Mouse (Mus musculus) limb, embryonic 15.5 days (tissue): ENCODE results near the gene Laptm5. TPM values are rescaled to one million over a fixed set of nuclear protein-coding genes. Genes with fewer than 3 reads are reported as not detected.

Source experiments
- ATAC-seq: fragments of 200-750 bp; cut with Nextera tagmentation; 2 replicates; pipeline ENCODE4 v1.8.0; 2017; ENCODE audit warnings: low read depth, moderate TSS enrichment; ENCODE audit not compliant: insufficient number of reproducible peaks, low FRiP score, low TSS enrichment
- H3K27ac ChIP-seq: fragments of 300-500 bp; sonication (generic); 2 replicates; pipeline ENCODE4 v1.5.1; 2015; ENCODE audit warnings: moderate library complexity, mild to moderate bottlenecking, inconsistent platforms
- H3K27me3 ChIP-seq: fragments of 300-500 bp; sonication (generic); 2 replicates; pipeline ENCODE4 v1.6.1; 2015; ENCODE audit warnings: inconsistent platforms
- H3K36me3 ChIP-seq: fragments of 300-500 bp; sonication (generic); 2 replicates; pipeline ENCODE4 v1.6.1; 2015; ENCODE audit warnings: inconsistent platforms
- H3K4me1 ChIP-seq: fragments of 300-500 bp; sonication (generic); 2 replicates; pipeline ENCODE4 v1.6.1; 2015; ENCODE audit warnings: inconsistent platforms
- H3K4me2 ChIP-seq: fragments of 300-500 bp; sonication (generic); 2 replicates; pipeline ENCODE4 v1.6.1; 2015; ENCODE audit warnings: mild to moderate bottlenecking, inconsistent platforms
- H3K4me3 ChIP-seq: fragments of 300-500 bp; sonication (generic); 2 replicates; pipeline ENCODE4 v1.5.1; 2015; ENCODE audit warnings: mild to moderate bottlenecking, inconsistent platforms
- H3K9ac ChIP-seq: fragments of 300-500 bp; sonication (generic); 2 replicates; pipeline ENCODE4 v1.6.1; 2015; ENCODE audit warnings: inconsistent platforms
- H3K9me3 ChIP-seq: fragments of 300-500 bp; sonication (generic); 2 replicates; pipeline ENCODE4 v1.6.1; 2016; ENCODE audit warnings: inconsistent platforms
- WGBS: fragments of 180-500 bp; shearing (Covaris S2); methylation state at CpG from one replicate; pipeline ENCODE4 v1.1.7; 2015; 5-methylcytosine and 5-hydroxymethylcytosine counted together
- polyA plus RNA-seq: library from polyadenylated mRNA; unstranded; fragments of >200 nt; fragmentation: Nextera tagmentation; extraction: Ambion mirVana; gene quantifications from 2 replicates; pipeline ENCODE4 v1.2.1, GENCODE M21; 2015

The Laptm5 gene
- polyA plus RNA-seq, 1 experiment from 2014 or later: 59.7 TPM

DNA sequence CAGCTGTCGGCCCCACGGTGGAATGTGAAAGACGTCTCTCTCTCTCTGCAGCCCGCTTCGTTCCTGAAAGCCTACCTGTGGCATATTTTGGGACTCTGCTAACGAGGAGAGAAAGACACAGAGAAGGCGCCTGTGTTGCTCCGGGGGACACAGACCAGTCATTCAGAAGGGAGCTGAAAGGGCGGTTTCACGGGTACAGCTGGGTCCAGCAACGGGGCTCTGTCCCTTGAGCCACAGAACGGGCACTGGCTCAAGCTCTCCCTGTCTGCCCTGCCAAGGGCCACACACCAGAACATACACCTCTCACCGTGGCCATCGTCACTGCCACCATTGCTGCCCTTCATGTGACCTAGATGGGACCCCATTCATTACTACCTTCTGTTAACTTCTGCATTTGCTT is 29.7 kb downstream of the Laptm5 start:
- Histone ChIP-seq H3K4me1 (peaks cover 29% of the 10 kb centered on the region), H3K4me2 (no peak overlapping the region), H3K4me3 (no peak overlapping the region), H3K36me3 (no peaks in the 10 kb centered on the region), H3K27me3 (peaks cover 6% of the 10 kb centered on the region; the same call in 1 of the 2 replicates), H3K9me3 (no peaks in the 10 kb centered on the region), H3K9ac (no peak overlapping the region), H3K27ac (peak overlapping the region; percentile 57; the same call in 1 of the 2 replicates)
- WGBS: 28% methylated on average over 14 of the region's 14 CpGs
- peak; percentile 21; the same call in 1 of the 2 replicates for ATAC-seq

DNA sequence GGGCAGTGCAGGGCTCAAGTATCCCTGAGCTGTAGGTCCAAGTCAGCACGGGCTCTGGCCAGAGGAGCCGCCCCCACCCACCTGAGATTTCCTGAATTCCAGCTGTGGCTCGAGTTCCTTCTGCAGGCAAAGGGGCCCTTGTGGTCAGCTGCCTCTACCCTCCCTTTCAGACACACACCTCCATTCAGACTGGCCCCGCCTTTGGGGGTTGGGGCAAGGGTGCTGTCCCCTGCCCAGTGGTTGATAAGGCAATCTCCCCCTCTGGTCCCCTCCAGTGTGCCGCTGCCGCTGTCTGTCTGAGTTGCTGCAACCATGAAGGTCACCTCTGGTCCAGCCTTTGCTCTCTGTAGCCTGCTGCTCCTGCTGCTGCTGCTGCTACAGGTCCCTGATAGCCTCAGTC is 31.2 kb downstream of the Laptm5 start, which contains the start of gene Matn1:
Matn1 (plus strand) TSS at position 274 of the 400 bp plus-strand sequence.
- Histone ChIP-seq H3K36me3 (no peaks in the 10 kb centered on the region), H3K4me2 (peak within 1 kb of the TSS; percentile 26), H3K27me3 (peaks cover 6% of the 10 kb centered on the region; the same call in 1 of the 2 replicates), H3K9ac (no peak within 1 kb of the TSS), H3K27ac (peak within 1 kb of the TSS; percentile 12; the same call in 1 of the 2 replicates), H3K4me1 (peaks cover 21% of the 10 kb centered on the region), H3K4me3 (peak within 1 kb of the TSS; percentile 31), H3K9me3 (no peaks in the 10 kb centered on the region)
- WGBS: 37% methylated on average over 6 of the region's 6 CpGs
- ATAC-seq: peak; percentile 60

DNA sequence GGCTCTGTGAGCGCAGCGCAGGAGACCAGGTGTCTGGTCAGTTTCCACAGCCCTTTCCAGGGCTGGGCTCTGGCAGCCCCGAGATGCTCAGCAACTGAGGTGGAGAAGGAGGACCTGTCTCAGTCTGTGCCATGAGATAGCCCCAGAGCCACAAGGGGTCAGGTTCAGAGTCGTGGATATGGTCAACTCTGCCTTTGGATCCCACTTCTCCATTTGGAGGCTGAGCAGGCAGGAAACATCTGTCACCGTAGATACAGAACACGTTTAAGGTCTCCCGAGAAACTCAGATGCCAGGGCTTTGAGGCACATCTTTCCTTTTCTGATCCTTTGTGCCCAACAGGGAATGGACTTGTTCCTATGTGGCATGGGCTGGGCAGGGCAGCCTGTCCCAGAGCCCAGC is 31.9 kb downstream of the Laptm5 start:
- 68% methylated on average over 7 of the region's 7 CpGs for WGBS

DNA sequence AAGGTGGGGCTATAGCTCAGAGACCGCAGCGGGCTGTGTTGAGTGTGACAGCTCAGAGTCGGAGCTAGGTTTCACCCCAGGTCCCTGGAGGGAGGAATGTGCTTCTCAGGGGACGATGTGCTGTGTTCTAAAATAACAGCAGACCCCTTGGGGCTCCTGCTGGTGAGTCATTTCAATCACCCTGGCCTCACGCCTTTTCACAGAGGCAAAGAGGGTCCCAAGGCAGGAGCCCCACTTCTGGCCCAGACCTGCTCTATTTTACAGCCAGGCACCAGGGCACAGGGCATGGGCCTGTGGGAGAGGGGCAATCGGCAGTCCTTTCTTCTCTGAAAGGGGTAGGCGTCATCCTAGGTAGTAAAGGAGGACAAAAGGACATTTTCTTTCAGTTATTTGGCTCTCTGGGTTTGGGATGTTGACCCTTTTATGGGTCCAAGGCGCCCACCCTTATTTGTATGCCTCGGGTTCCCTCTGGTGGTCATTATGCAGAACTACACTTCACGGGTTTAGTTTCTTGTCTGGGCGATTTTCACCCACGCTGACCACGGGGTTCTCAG is 34.2 kb downstream of the Laptm5 start:
- no peaks in the 10 kb centered on the region for H3K9me3 ChIP-seq
- no peaks in the 10 kb centered on the region for H3K36me3 ChIP-seq
- H3K27ac ChIP-seq: no peak overlapping the region
- H3K4me1 ChIP-seq: peaks cover 10% of the 10 kb centered on the region
- H3K27me3 ChIP-seq: peaks cover 7% of the 10 kb centered on the region; the same call in 1 of the 2 replicates
- peak overlapping the region; percentile 26; the same call in 1 of the 2 replicates for H3K4me2 ChIP-seq
- ATAC-seq: no peak
- no peak overlapping the region for H3K9ac ChIP-seq
- H3K4me3 ChIP-seq: peak overlapping the region; percentile 31
- WGBS: 22% methylated on average over 13 of the region's 13 CpGs

More for the DNA sequence above, 31.9 kb downstream of the Laptm5 start:
- Histone ChIP-seq H3K27me3 (peaks cover 4% of the 10 kb centered on the region; the same call in 1 of the 2 replicates), H3K4me2 (peak overlapping the region; percentile 26; the same call in 1 of the 2 replicates), H3K9ac (no peak overlapping the region), H3K36me3 (no peaks in the 10 kb centered on the region), H3K9me3 (no peaks in the 10 kb centered on the region), H3K27ac (no peak overlapping the region), H3K4me1 (peaks cover 16% of the 10 kb centered on the region), H3K4me3 (peak overlapping the region; percentile 31)
- no peak for ATAC-seq

DNA sequence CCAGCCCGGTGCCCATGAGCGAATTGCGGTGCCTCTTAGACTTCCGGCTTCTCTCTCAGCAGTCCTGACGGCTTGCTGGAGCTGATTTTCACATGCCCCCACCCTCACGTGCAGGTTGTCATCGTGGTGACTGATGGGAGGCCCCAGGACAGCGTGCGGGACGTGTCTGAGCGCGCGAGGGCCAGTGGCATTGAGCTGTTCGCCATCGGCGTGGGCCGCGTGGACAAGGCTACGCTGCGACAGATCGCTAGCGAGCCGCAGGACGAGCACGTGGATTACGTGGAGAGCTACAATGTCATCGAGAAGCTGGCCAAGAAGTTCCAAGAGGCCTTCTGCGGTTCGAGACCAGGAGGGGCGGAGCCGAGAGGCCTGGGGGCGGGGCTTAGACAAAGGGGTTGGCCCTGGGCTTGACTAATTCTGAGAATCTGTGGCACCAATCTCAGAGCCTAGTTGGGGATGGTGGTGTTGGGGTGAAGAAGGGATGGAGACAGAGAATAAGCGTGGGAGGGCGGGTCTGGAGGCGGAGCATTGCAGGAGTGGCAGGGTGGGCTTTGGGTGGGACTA is 37.0 kb downstream of the Laptm5 start:
- Histone ChIP-seq H3K4me3 (no peak overlapping the region), H3K27me3 (0 out of 2 replicates have a peak, but pooled peaks cover 5% of the 10 kb centered on the region), H3K36me3 (no peaks in the 10 kb centered on the region), H3K9ac (no peak overlapping the region), H3K4me2 (no peak overlapping the region), H3K4me1 (0 out of 2 replicates have a peak, but pooled peaks cover 8% of the 10 kb centered on the region), H3K27ac (no peak overlapping the region), H3K9me3 (no peaks in the 10 kb centered on the region)
- no peak for ATAC-seq
- 79% methylated on average over 35 of the region's 35 CpGs for WGBS

DNA sequence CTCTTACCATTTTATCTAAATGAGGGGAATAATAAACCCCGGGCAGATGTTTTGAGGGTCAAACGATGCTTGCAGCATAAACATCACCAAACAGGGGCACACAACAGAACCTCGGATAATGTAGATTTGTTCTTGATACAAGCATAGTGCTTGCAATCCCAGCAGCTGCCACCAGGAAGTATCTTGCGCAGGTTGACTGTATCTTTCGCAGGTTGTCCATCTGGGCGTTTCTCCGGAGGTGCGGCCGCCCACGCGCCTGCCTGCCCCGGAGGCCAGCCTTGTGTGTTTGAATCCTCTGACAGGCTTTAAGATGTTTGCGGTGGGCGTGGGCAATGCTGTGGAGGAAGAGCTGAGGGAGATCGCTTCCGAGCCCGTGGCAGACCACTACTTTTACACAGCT is 39.6 kb downstream of the Laptm5 start:
- H3K27me3 ChIP-seq: 0 out of 2 replicates have a peak, but pooled peaks cover 5% of the 10 kb centered on the region
- 37% methylated on average over 17 of the region's 17 CpGs for WGBS
- H3K4me3 ChIP-seq: no peak overlapping the region
- no peak overlapping the region for H3K4me2 ChIP-seq
- H3K36me3 ChIP-seq: no peaks in the 10 kb centered on the region
- no peak overlapping the region for H3K27ac ChIP-seq
- H3K4me1 ChIP-seq: 0 out of 2 replicates have a peak, but pooled peaks cover 8% of the 10 kb centered on the region
- no peak overlapping the region for H3K9ac ChIP-seq
- no peaks in the 10 kb centered on the region for H3K9me3 ChIP-seq
- no peak for ATAC-seq

DNA sequence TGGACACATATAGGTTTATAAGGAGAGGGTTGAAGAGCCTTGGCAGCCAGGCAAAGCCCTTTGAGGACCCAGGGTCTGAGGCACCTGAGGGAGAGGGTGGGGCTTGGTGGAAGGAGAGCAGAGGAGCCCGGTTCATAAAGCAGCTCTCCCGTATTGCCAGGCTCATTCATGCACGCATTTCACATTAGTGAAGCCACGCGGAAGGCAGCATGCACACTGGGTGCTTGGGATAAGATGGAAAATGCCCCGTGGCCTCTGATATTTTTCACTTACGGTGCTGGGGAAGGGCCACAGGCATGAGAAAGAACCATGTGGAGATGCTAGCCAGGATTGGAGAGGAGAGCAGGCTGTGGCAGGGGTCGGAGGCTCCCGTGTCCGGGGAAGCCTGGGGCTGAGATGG is 44.2 kb downstream of the Laptm5 start:
- Histone ChIP-seq H3K36me3 (no peaks in the 10 kb centered on the region), H3K9ac (no peak overlapping the region), H3K4me1 (0 out of 2 replicates have a peak, but pooled peaks cover 5% of the 10 kb centered on the region), H3K27me3 (peaks cover 5% of the 10 kb centered on the region; the same call in 1 of the 2 replicates), H3K4me2 (no peak overlapping the region), H3K9me3 (no peaks in the 10 kb centered on the region), H3K27ac (no peak overlapping the region; the same call in 1 of the 2 replicates), H3K4me3 (no peak overlapping the region)
- no peak for ATAC-seq
- WGBS: 74% methylated on average over 10 of the region's 10 CpGs

DNA sequence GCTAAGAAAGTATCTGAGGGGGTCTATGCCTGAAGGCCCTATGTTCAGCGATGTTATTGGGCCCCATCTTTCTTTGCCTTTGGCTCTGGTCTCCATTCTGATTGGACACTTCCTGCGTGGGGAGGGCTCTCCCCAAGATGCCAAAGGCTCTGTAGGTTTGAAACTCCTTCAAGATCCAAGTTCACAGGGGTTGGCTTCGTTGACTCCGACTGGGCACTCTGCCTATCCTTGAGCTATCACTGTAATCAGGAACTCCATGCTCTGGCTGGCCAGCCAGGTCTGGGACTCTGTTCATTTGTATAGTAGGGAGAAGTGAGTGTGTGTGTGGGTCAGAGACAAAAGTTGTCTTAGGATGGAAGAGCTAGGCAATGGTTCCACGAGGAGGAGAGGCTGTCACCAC is 45.9 kb downstream of the Laptm5 start:
- H3K4me2 ChIP-seq: no peak overlapping the region
- H3K36me3 ChIP-seq: no peaks in the 10 kb centered on the region
- WGBS: 61% methylated on average over 5 of the region's 5 CpGs
- no peaks in the 10 kb centered on the region for H3K4me1 ChIP-seq
- no peak overlapping the region for H3K9ac ChIP-seq
- no peak for ATAC-seq
- no peak overlapping the region for H3K27ac ChIP-seq
- no peaks in the 10 kb centered on the region for H3K9me3 ChIP-seq
- peaks cover 4% of the 10 kb centered on the region; the same call in 1 of the 2 replicates for H3K27me3 ChIP-seq
- H3K4me3 ChIP-seq: no peak overlapping the region

DNA sequence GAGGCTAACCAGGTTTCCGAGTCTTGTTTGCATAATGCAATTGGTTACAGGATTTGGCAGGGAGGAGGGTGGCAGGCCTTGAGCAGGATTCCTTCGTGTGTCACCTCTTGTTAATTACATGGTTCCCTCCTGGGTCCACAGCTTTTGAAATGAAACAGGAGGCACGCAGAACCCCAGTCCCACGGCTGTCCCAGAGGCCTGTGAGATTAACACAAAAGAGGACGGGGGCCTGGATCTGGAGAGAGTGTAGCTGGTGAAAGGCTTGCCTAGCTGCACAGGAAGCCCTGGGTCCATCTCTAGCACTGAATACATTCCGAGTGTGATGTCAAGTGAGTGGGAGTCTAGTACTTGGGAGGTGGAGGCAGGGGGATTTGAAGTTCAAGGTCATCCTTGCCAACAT is 46.8 kb downstream of the Laptm5 start:
- ATAC-seq: no peak
- H3K4me3 ChIP-seq: no peak overlapping the region
- no peak overlapping the region for H3K27ac ChIP-seq
- no peaks in the 10 kb centered on the region for H3K36me3 ChIP-seq
- WGBS: 52% methylated on average over 6 of the region's 6 CpGs
- no peaks in the 10 kb centered on the region for H3K4me1 ChIP-seq
- H3K27me3 ChIP-seq: peaks cover 4% of the 10 kb centered on the region; the same call in 1 of the 2 replicates
- H3K9me3 ChIP-seq: no peaks in the 10 kb centered on the region
- H3K4me2 ChIP-seq: no peak overlapping the region
- H3K9ac ChIP-seq: no peak overlapping the region

DNA sequence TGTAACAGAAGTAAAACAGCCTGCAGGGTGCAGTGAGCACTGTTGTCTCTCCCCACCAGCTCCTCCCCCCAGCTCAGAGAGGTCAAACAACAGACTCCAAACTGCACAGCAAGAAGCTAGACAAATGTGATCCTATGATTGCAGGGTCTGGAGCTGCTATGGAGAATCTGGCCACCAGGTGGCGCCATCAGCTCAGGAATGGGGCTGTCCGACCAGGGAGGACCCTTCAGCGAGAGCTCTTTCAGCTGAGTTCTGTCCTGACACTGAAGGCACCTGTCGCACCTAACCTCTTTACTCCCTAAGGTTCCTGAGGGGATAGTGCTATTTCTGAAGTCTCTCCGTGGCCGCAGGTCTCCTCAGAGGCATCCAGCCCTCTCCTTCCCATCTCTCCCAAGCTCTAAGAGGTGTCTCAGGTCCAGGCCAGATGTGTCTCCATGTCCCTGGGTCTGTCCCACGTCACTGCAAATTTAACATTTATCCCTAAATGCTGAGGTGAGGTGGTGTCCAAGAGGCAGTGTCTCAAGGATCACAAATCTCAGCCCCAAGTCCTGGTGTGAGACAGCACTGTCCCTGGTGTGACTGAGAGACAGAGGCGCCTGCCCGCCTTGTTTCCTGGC is 47.3 kb downstream of the Laptm5 start:
- no peaks in the 10 kb centered on the region for H3K9me3 ChIP-seq
- H3K4me2 ChIP-seq: no peak overlapping the region
- H3K36me3 ChIP-seq: no peaks in the 10 kb centered on the region
- H3K27ac ChIP-seq: no peak overlapping the region
- WGBS: 26% methylated on average over 9 of the region's 9 CpGs
- no peak overlapping the region for H3K9ac ChIP-seq
- no peak for ATAC-seq
- H3K27me3 ChIP-seq: peaks cover 4% of the 10 kb centered on the region; the same call in 1 of the 2 replicates
- no peak overlapping the region for H3K4me3 ChIP-seq
- H3K4me1 ChIP-seq: no peaks in the 10 kb centered on the region

DNA sequence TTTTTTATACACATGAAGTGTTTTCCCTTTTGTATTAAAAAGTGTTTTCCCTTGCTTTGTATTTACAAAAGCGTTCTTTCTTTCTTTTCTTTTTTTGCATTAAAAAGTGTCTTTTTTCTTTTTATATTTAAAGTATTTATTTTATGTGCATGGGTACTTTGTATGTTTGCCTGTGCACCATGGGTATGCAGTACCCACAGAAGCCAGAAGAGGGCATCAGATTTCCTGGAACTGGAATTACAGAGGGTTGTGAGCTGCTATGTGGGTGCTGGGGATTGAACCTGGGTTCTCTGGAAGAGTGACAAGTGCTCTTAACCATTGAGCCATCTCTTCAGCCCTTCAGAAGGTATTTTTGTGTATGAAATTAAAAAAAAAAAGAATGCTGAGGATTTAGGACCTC is 58.4 kb downstream of the Laptm5 start:
- H3K36me3 ChIP-seq: no peaks in the 10 kb centered on the region
- no peak for ATAC-seq
- 0 out of 2 replicates have a peak, but pooled peaks cover 2% of the 10 kb centered on the region for H3K4me1 ChIP-seq
- 95% methylated on average over 1 of the region's 1 CpGs for WGBS
- H3K27me3 ChIP-seq: no peaks in the 10 kb centered on the region
- no peak overlapping the region for H3K27ac ChIP-seq
- H3K4me2 ChIP-seq: no peak overlapping the region
- H3K9ac ChIP-seq: no peak overlapping the region
- no peak overlapping the region for H3K4me3 ChIP-seq
- H3K9me3 ChIP-seq: no peaks in the 10 kb centered on the region

DNA sequence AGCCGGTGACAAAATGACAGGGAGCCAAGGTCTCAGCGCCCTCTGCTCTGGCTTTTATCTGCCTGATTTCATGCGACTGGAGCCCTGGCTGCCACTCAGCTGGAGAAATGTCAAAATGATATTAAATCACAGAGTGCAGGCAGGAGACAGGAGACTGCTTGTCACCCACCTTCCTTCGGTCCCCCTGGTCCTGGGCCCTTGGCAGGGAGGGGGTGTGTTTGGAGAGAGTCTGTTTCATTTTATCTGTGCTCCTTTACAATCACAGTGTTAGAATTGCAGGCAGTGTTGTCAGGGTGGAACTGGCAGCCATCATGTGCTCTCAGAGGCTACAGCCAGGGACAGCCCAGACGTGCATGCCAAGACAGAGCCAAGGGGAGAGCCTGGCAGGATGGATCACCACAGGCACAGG is 59.5 kb downstream of the Laptm5 start:
- Histone ChIP-seq H3K36me3 (no peaks in the 10 kb centered on the region), H3K4me3 (no peak overlapping the region), H3K4me2 (no peak overlapping the region), H3K4me1 (0 out of 2 replicates have a peak, but pooled peaks cover 2% of the 10 kb centered on the region), H3K9ac (no peak overlapping the region), H3K27ac (no peak overlapping the region), H3K27me3 (no peaks in the 10 kb centered on the region), H3K9me3 (no peaks in the 10 kb centered on the region)
- no peak for ATAC-seq
- 74% methylated on average over 5 of the region's 5 CpGs for WGBS
